Mouse (Mus musculus) kidney, adult 9 months (tissue): Measurements from ENCODE around the gene Ankfn1.

Experiments used
- DNase-seq: peaks from one replicate; pipeline ENCODE4 v3.0.0; 2022

Ankfn1 gene

DNA sequence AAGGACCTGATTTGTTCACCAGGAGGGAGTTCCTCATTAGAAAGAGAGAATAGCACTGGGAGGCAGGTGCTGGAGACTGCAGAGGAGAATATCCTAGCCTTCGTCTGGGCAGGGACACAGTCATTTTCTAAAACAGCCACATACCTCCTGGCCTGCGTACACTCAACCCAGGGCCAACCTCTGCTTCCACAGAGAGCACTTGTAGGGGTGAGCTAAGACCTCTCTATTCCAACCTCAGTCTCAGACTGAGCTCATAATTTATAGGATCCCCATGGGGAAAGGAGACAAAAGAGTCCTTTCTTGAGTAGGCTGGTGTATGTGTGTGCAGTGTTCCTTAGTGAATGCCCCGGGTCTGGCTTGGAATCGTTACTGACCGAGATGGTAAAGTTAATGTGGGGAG is 418.9 kb downstream of the Ankfn1 start:
- no peak for DNase-seq

DNA sequence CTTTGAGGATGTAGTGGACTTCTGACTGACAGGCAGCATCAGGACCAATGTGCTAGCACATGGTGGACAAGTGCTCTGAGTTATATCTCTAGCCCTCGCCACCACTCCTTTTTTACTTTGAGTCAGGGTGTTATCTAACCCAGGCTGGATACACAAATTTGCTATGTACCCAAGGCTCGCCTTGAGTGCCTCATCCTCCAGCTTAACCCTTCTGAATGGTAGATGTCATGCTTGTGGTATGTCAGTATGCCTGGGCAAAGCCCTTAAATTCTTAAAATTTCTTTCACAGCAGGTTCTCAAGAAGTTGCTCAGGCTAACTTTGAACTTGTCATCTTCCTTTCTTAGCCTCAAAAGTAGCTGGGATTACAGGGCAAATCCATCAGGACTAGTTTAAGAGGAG is 421.0 kb downstream of the Ankfn1 start:
- no peak for DNase-seq

DNA sequence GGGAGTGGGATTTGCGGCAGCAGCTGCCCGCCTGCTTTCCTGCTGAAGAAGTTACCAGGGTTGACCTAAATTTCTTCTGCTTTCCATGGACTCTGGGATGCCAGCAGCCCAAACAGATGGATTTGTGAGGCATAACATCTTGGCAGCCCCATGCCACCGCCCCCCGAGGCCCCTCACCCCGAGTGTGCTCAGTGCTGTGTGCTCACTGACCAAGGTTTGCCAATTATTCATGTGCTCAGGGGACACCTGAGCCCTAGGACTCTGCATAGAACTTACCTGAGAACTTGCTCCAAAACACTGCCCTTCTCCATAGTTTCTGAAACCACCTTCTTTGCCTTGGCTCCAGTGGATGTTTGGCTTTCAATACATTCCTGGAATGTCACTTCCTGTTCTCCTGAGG is 421.4 kb downstream of the Ankfn1 start:
- no peak for DNase-seq

DNA sequence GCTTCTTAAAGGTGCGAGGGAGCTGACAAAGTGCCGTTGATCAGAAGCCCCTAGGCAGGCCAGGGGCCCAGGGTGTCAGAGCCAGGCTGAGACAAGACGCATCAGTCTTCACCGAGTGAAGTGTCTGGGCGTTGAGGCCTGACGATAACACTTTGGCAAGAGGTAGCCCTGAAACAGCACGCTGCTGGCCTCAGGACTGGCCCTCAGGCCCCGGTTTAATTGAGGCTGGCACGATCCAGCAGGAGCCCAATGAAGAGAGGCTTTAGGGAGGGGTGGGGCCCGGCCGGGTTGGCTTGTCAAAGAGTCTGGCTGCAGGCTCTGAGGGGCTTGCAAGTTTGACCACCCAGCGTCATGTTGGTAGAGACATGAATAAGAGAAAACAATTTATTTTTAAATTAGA is 437.2 kb downstream of the Ankfn1 start:
- no peak for DNase-seq
